Mouse (Mus musculus) lung, postnatal 4 days (tissue): ENCODE measurements around the gene Ftsj3.
"Not testable (repeated sequence)": the region's sequence is repeated elsewhere in the genome, so short reads cannot be mapped to it uniquely, and the experiment has no call there.

Experiments
- DNase-seq, 2 experiments: peaks; one replicate each; pipeline ENCODE4 v3.0.0; 2021

Ftsj3 gene

DNA sequence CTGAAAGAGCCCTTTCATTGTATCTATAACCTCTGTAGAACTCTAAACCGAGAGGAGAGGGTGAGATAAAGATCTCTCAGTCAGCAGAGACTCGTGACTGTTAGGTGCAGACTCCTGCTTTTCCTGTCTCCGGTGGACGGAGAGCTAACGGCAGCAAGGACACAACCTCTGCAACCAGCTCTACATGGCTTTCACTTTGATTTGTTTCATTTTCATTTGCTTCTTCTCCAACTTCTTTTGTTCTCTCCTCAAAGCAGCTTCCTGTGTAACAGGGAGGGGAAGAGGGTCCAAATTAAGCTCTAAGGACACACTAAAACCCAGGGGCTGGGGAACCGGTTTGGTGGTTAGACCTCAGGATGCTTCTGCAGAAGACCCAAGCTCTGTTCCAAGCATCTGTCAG is 55.1 kb downstream of the Ftsj3 start:
- no peak for DNase-seq

DNA sequence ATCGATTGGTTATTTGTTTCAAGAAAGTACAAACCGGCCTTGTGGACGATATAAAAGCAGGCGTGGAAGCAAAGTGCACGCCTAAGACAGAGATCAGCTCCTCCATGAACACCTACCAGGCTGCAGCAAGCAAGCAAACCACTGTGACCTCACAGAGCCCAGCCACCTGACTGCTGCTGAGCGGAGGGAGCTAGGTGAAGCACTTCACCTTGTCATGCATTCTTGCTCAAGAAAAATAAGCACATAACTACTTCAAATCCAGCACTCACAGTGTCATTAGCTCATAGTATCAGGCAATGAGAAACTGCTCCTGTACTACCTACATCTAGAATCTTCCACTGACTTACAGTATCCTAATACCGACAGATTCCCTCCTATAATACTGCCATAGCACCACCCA is 55.9 kb downstream of the Ftsj3 start:
- not testable (repeated sequence) for DNase-seq
